Mouse (Mus musculus): Measurements from ENCODE around the gene Ly6g5c.

- TF ChIP-seq POLR2A (IDR thresholded peaks at IDR 0.05; ENCODE audit: low read depth, low read length) = no peak
- no peak for TF ChIP-seq CTCF (IDR thresholded peaks at IDR 0.05; ENCODE audit: extremely low read depth, insufficient read length, insufficient replicate concordance, low read depth, low read length)
These were observed 17.5 kb downstream of the Ly6g5c start for GRCm38 (mm10) chr17:35125578-35125977.

Data from small intestine, adult 2 months (tissue).